Mouse (Mus musculus) testis, adult 2 months (tissue): Measurements from ENCODE around the gene Tnip2. TPM values are rescaled to one million over a fixed set of nuclear protein-coding genes. Genes with fewer than 3 reads are reported as not detected.

Source experiments
- H3K27ac ChIP-seq: fragments of 200-500 bp; 2 replicates; pipeline ENCODE4 v1.5.1; 2012; ENCODE audit warnings: low read depth, low read length; ENCODE audit not compliant: control insufficient read depth, insufficient read depth
- H3K27me3 ChIP-seq: fragments of 200-500 bp; 2 replicates; pipeline ENCODE4 v1.6.1; 2012; ENCODE audit warnings: mild to moderate bottlenecking, low read length, moderate library complexity; ENCODE audit not compliant: control insufficient read depth, insufficient read depth
- H3K36me3 ChIP-seq: fragments of 200-500 bp; 2 replicates; pipeline ENCODE4 v1.6.1; 2012; ENCODE audit warnings: mild to moderate bottlenecking, low read length; ENCODE audit not compliant: control insufficient read depth, insufficient read depth
- H3K4me1 ChIP-seq: fragments of 200-500 bp; 2 replicates; pipeline ENCODE4 v1.6.1; 2012; ENCODE audit warnings: low read length; ENCODE audit not compliant: control insufficient read depth, insufficient read depth
- H3K4me3 ChIP-seq: fragments of 200-500 bp; 2 replicates; pipeline ENCODE4 v1.5.1; 2012; ENCODE audit warnings: low read depth, mild to moderate bottlenecking, low read length, moderate library complexity, mixed read lengths; ENCODE audit not compliant: control insufficient read depth
- CTCF ChIP-seq: fragments of 200-500 bp; IDR thresholded peaks from 2 replicates; pipeline ENCODE4 v1.5.1; 2012; ENCODE audit warnings: low read depth, mild to moderate bottlenecking, inconsistent platforms, low read length, moderate library complexity; ENCODE audit not compliant: control insufficient read depth, insufficient read depth, insufficient replicate concordance
- POLR2A ChIP-seq: fragments of 200-500 bp; IDR thresholded peaks from 2 replicates; pipeline ENCODE4 v1.6.1; 2012; ENCODE audit warnings: low read depth, mild to moderate bottlenecking, inconsistent platforms, low read length, moderate library complexity; ENCODE audit not compliant: control insufficient read depth
- polyA plus RNA-seq: library from polyadenylated mRNA; depleted of rRNA; stranded (reverse); fragments of >200 nt; gene quantifications from 2 replicates; pipeline ENCODE4 v1.2.3, GENCODE M21; 2012

The Tnip2 gene
- polyA plus RNA-seq, 1 experiment = 5.8 TPM

GRCm38 (mm10) chr5:34542166-34542565, 28.4 kb upstream of the Tnip2 start:
- TF ChIP-seq POLR2A = no peak
- TF ChIP-seq CTCF = no peak
- Histone ChIP-seq H3K27me3 (no peaks in the 10 kb centered on the region), H3K36me3 (no peaks in the 10 kb centered on the region)

GRCm38 (mm10) chr5:34539121-34539520, 25.3 kb upstream of the Tnip2 start:
- Histone ChIP-seq H3K4me3 (no peak overlapping the region), H3K27ac (no peak overlapping the region), H3K27me3 (no peaks in the 10 kb centered on the region), H3K4me1 (peaks cover 9% of the 10 kb centered on the region), H3K36me3 (no peaks in the 10 kb centered on the region)
- TF ChIP-seq CTCF = no peak
- no peak for TF ChIP-seq POLR2A

More at GRCm38 (mm10) chr5:34542166-34542565, 28.4 kb upstream of the Tnip2 start:
- Histone ChIP-seq H3K4me3 (no peak overlapping the region), H3K27ac (no peak overlapping the region), H3K4me1 (peaks cover 2% of the 10 kb centered on the region)

GRCm38 (mm10) chr5:34538527-34538926, 24.7 kb upstream of the Tnip2 start:
- Histone ChIP-seq H3K4me3 (no peak overlapping the region), H3K27ac (no peak overlapping the region), H3K4me1 (peaks cover 12% of the 10 kb centered on the region), H3K36me3 (no peaks in the 10 kb centered on the region), H3K27me3 (no peaks in the 10 kb centered on the region)
- TF ChIP-seq CTCF (no peak; the same call in 1 of the 2 replicates), POLR2A (no peak)

GRCm38 (mm10) chr5:34538079-34538478, 24.3 kb upstream of the Tnip2 start:
- no peaks in the 10 kb centered on the region for H3K27me3 ChIP-seq
- TF ChIP-seq CTCF = no peak
- no peak for TF ChIP-seq POLR2A

GRCm38 (mm10) chr5:34535831-34536230, 22.0 kb upstream of the Tnip2 start:
- Histone ChIP-seq H3K27ac (no peak overlapping the region), H3K36me3 (no peaks in the 10 kb centered on the region), H3K4me1 (peaks cover 11% of the 10 kb centered on the region), H3K27me3 (no peaks in the 10 kb centered on the region), H3K4me3 (no peak overlapping the region)
- TF ChIP-seq CTCF = no peak
- TF ChIP-seq POLR2A = no peak

More at GRCm38 (mm10) chr5:34538079-34538478, 24.3 kb upstream of the Tnip2 start:
- peaks cover 11% of the 10 kb centered on the region for H3K4me1 ChIP-seq
- no peak overlapping the region for H3K27ac ChIP-seq
- H3K4me3 ChIP-seq = no peak overlapping the region
- H3K36me3 ChIP-seq = no peaks in the 10 kb centered on the region

- no peak for TF ChIP-seq POLR2A
- TF ChIP-seq CTCF = no peak
Observed at GRCm38 (mm10) chr5:34534776-34535581, 21.2 kb upstream of the Tnip2 start.

GRCm38 (mm10) chr5:34533820-34534219, 20.0 kb upstream of the Tnip2 start:
- Histone ChIP-seq H3K36me3 (no peaks in the 10 kb centered on the region), H3K4me3 (no peak overlapping the region), H3K27ac (peak overlapping the region; percentile 35; the same call in 1 of the 2 replicates), H3K27me3 (no peaks in the 10 kb centered on the region), H3K4me1 (peaks cover 11% of the 10 kb centered on the region)
- TF ChIP-seq POLR2A (no peak), CTCF (no peak)

More at GRCm38 (mm10) chr5:34534776-34535581, 21.2 kb upstream of the Tnip2 start:
- H3K4me3 ChIP-seq = no peak overlapping the region
- H3K36me3 ChIP-seq = no peaks in the 10 kb centered on the region
- no peak overlapping the region for H3K27ac ChIP-seq
- peaks cover 11% of the 10 kb centered on the region for H3K4me1 ChIP-seq
- no peaks in the 10 kb centered on the region for H3K27me3 ChIP-seq

GRCm38 (mm10) chr5:34533066-34533465, 19.3 kb upstream of the Tnip2 start:
- Histone ChIP-seq H3K4me3 (no peak overlapping the region), H3K27ac (no peak overlapping the region)

More at GRCm38 (mm10) chr5:34533066-34533465, 19.3 kb upstream of the Tnip2 start:
- Histone ChIP-seq H3K36me3 (no peaks in the 10 kb centered on the region), H3K27me3 (no peaks in the 10 kb centered on the region), H3K4me1 (peaks cover 11% of the 10 kb centered on the region)
- no peak for TF ChIP-seq CTCF
- no peak for TF ChIP-seq POLR2A
